Mouse (Mus musculus) thymus, adult 18-20 months (tissue): Measurements from ENCODE around the gene Ildr1.
A peak's percentile ranks its signal among the peaks of the same experiment; 100 is the strongest.

Source experiments
- DNase-seq, 2 experiments: peaks; one replicate each; pipeline ENCODE4 v3.0.0; 2022; ENCODE audit warnings: mixed read lengths in 2 of 2

Gene Ildr1

GRCm38 (mm10) chr16:36707702-36708423 lies 14.1 kb downstream of the Ildr1 start:
- DNase-seq: no peak

GRCm38 (mm10) chr16:36708751-36709150 lies 15.0 kb downstream of the Ildr1 start:
- DNase-seq: no peak

GRCm38 (mm10) chr16:36709405-36709804 lies 15.6 kb downstream of the Ildr1 start:
- DNase-seq: no peak

- DNase-seq: no peak
Observed at GRCm38 (mm10) chr16:36710794-36711193, 17.0 kb downstream of the Ildr1 start.

- peak in 1 of 2 experiments; percentile 8 for DNase-seq
Observed at GRCm38 (mm10) chr16:36711760-36712159, 18.0 kb downstream of the Ildr1 start.

GRCm38 (mm10) chr16:36717481-36717880 lies 23.7 kb downstream of the Ildr1 start:
- no peak for DNase-seq

- DNase-seq: no peak
Observed at GRCm38 (mm10) chr16:36718637-36719036, 24.9 kb downstream of the Ildr1 start.

- no peak for DNase-seq
Observed at GRCm38 (mm10) chr16:36720194-36721055, 26.6 kb downstream of the Ildr1 start.

GRCm38 (mm10) chr16:36722739-36723138 lies 29.0 kb downstream of the Ildr1 start:
- DNase-seq: no peak

- no peak for DNase-seq
Observed at GRCm38 (mm10) chr16:36723880-36724443, 30.2 kb downstream of the Ildr1 start.

- DNase-seq: no peak
Observed at GRCm38 (mm10) chr16:36728959-36729358, 35.2 kb downstream of the Ildr1 start.

GRCm38 (mm10) chr16:36732572-36732971 lies 38.8 kb downstream of the Ildr1 start:
- no peak for DNase-seq

- DNase-seq: no peak
Observed at GRCm38 (mm10) chr16:36733827-36734226, 40.0 kb downstream of the Ildr1 start.

GRCm38 (mm10) chr16:36735421-36735820 lies 41.6 kb downstream of the Ildr1 start:
- no peak for DNase-seq

GRCm38 (mm10) chr16:36739404-36739930 lies 45.7 kb downstream of the Ildr1 start:
- no peak for DNase-seq

- no peak for DNase-seq
Observed at GRCm38 (mm10) chr16:36743580-36743979, 49.8 kb downstream of the Ildr1 start.

GRCm38 (mm10) chr16:36747068-36747467 lies 53.3 kb downstream of the Ildr1 start:
- DNase-seq: no peak

GRCm38 (mm10) chr16:36747767-36748166 lies 54.0 kb downstream of the Ildr1 start:
- no peak for DNase-seq

GRCm38 (mm10) chr16:36751979-36752378 lies 58.2 kb downstream of the Ildr1 start:
- DNase-seq: no peak

GRCm38 (mm10) chr16:36770191-36770771 lies 76.5 kb downstream of the Ildr1 start:
- DNase-seq: no peak

GRCm38 (mm10) chr16:36770830-36771229 lies 77.1 kb downstream of the Ildr1 start:
- no peak for DNase-seq

- no peak for DNase-seq
Observed at GRCm38 (mm10) chr16:36771244-36771643, 77.5 kb downstream of the Ildr1 start.

- no peak for DNase-seq
Observed at GRCm38 (mm10) chr16:36771703-36772102, 77.9 kb downstream of the Ildr1 start.
